Mouse (Mus musculus) lung, embryonic 16.5 days (tissue): Measurements from ENCODE around the gene Mrpl52. TPM values are rescaled to one million over a fixed set of nuclear protein-coding genes. Genes with fewer than 3 reads are reported as not detected.

Experiments
- ATAC-seq: fragments of 200-750 bp; cut with Nextera tagmentation; 2 replicates; pipeline ENCODE4 v1.8.0; 2017; ENCODE audit warnings: low read depth, mild to moderate bottlenecking, moderate library complexity
- H3K27ac ChIP-seq: fragments of 300-500 bp; sonication (generic); 2 replicates; pipeline ENCODE4 v1.5.1; 2014; ENCODE audit warnings: mild to moderate bottlenecking, control low read depth, low read length
- H3K27me3 ChIP-seq: fragments of 300-500 bp; sonication (generic); 2 replicates; pipeline ENCODE4 v1.6.1; 2014; ENCODE audit warnings: low read depth, low read length, mixed read lengths; ENCODE audit not compliant: control insufficient read depth, insufficient read depth
- H3K36me3 ChIP-seq: fragments of 300-500 bp; sonication (generic); 2 replicates; pipeline ENCODE4 v1.6.1; 2014; ENCODE audit warnings: low read length; ENCODE audit not compliant: control insufficient read depth, insufficient read depth
- H3K4me1 ChIP-seq: fragments of 300-500 bp; sonication (generic); replicated peaks from 2 replicates; pipeline ENCODE4 v1.6.1; 2014; ENCODE audit warnings: low read length, mixed read lengths; ENCODE audit not compliant: control insufficient read depth, insufficient read depth
- H3K4me2 ChIP-seq: fragments of 300-500 bp; sonication (generic); 2 replicates; pipeline ENCODE4 v1.6.1; 2014; ENCODE audit warnings: low read depth, low read length, control low read depth
- H3K4me3 ChIP-seq: fragments of 300-500 bp; sonication (generic); 2 replicates; pipeline ENCODE4 v1.5.1; 2014; ENCODE audit warnings: mild to moderate bottlenecking, low read length, control low read depth
- H3K9ac ChIP-seq: fragments of 300-500 bp; sonication (generic); 2 replicates; pipeline ENCODE4 v1.6.1; 2014; ENCODE audit warnings: low read length, control low read depth
- H3K9me3 ChIP-seq: fragments of 300-500 bp; sonication (generic); 2 replicates; pipeline ENCODE4 v1.6.1; 2016; ENCODE audit warnings: low read length; ENCODE audit not compliant: control insufficient read depth
- WGBS: fragments of 180-500 bp; shearing (Covaris S2); extraction: QIAGEN DNeasy Blood & Tissue Kit; methylation state at CpG from one replicate; pipeline ENCODE4 v1.1.7; 2014; 5-methylcytosine and 5-hydroxymethylcytosine counted together
- polyA plus RNA-seq: library from polyadenylated mRNA; unstranded; fragments of >200 nt; fragmentation: Nextera tagmentation; extraction: Ambion mirVana; gene quantifications from 2 replicates; pipeline ENCODE4 v1.2.1, GENCODE M21; 2015

Gene Mrpl52
- polyA plus RNA-seq, 1 experiment from 2014 or later, result 287 TPM

GRCm38 (mm10) chr14:54435194-54435918 lies 8.6 kb downstream of the Mrpl52 start:
- WGBS, result 70% methylated on average over 11 of the region's 11 CpGs
- Histone ChIP-seq H3K4me3 (no peak overlapping the region), H3K27ac (no peak overlapping the region), H3K27me3 (no peaks in the 10 kb centered on the region), H3K9me3 (no peaks in the 10 kb centered on the region), H3K36me3 (peaks cover 42% of the 10 kb centered on the region), H3K9ac (no peak overlapping the region), H3K4me2 (no peak overlapping the region), H3K4me1 (peaks cover 25% of the 10 kb centered on the region)
- no peak for ATAC-seq

GRCm38 (mm10) chr14:54439155-54439554 lies 12.4 kb downstream of the Mrpl52 start:
- Histone ChIP-seq H3K9ac (no peak overlapping the region), H3K27me3 (no peaks in the 10 kb centered on the region), H3K4me2 (no peak overlapping the region), H3K36me3 (peaks cover 43% of the 10 kb centered on the region), H3K27ac (no peak overlapping the region), H3K4me3 (no peak overlapping the region), H3K4me1 (peaks cover 15% of the 10 kb centered on the region), H3K9me3 (no peaks in the 10 kb centered on the region)
- WGBS, result 81% methylated on average over 12 of the region's 12 CpGs
- no peak for ATAC-seq

- no peak overlapping the region for H3K4me2 ChIP-seq
- peaks cover 12% of the 10 kb centered on the region; the same call in 1 of the 2 replicates for H3K4me1 ChIP-seq
- H3K4me3 ChIP-seq, result no peak overlapping the region
- H3K9ac ChIP-seq, result no peak overlapping the region
- no peaks in the 10 kb centered on the region for H3K27me3 ChIP-seq
- no peak for ATAC-seq
- 63% methylated on average over 7 of the region's 7 CpGs for WGBS
- peaks cover 43% of the 10 kb centered on the region for H3K36me3 ChIP-seq
- no peak overlapping the region for H3K27ac ChIP-seq
- H3K9me3 ChIP-seq, result no peaks in the 10 kb centered on the region
Measured at GRCm38 (mm10) chr14:54439610-54440009, 12.9 kb downstream of the Mrpl52 start.

DNA sequence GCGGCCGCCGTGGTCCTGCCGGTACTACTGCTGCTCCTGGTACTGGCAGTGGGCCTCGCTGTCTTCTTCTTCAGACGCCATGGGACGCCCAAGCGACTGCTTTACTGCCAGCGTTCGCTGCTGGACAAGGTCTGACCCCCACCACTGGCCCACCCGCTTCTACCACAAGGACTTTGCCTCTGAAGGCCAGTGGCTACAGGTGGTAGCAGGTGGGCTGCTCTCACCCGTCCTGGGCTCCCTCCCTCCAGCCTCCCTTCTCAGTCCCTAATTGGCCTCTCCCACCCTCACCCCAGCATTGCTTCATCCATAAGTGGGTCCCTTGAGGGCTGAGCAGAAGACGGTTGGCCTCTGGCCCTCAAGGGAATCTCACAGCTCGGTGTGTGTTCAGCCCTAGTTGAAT lies 13.8 kb downstream of the Mrpl52 start:
- WGBS, result 83% methylated on average over 14 of the region's 14 CpGs
- Histone ChIP-seq H3K36me3 (peaks cover 42% of the 10 kb centered on the region), H3K4me1 (peaks cover 8% of the 10 kb centered on the region; the same call in 1 of the 2 replicates), H3K27ac (no peak overlapping the region), H3K27me3 (no peaks in the 10 kb centered on the region), H3K9ac (no peak overlapping the region), H3K9me3 (no peaks in the 10 kb centered on the region), H3K4me2 (no peak overlapping the region), H3K4me3 (no peak overlapping the region)
- no peak for ATAC-seq

GRCm38 (mm10) chr14:54441365-54441764 lies 14.7 kb downstream of the Mrpl52 start:
- Histone ChIP-seq H3K27ac (no peak overlapping the region), H3K9ac (no peak overlapping the region), H3K4me3 (no peak overlapping the region), H3K4me1 (peaks cover 8% of the 10 kb centered on the region; the same call in 1 of the 2 replicates), H3K36me3 (peaks cover 36% of the 10 kb centered on the region), H3K4me2 (no peak overlapping the region), H3K27me3 (no peaks in the 10 kb centered on the region), H3K9me3 (no peaks in the 10 kb centered on the region)
- WGBS, result 74% methylated on average over 4 of the region's 4 CpGs
- no peak for ATAC-seq

GRCm38 (mm10) chr14:54442548-54442947 lies 15.8 kb downstream of the Mrpl52 start:
- 84% methylated on average over 3 of the region's 3 CpGs for WGBS
- Histone ChIP-seq H3K36me3 (peaks cover 26% of the 10 kb centered on the region), H3K27me3 (no peaks in the 10 kb centered on the region), H3K27ac (peak overlapping the region; percentile 54), H3K4me2 (no peak overlapping the region), H3K4me3 (no peak overlapping the region), H3K9ac (no peak overlapping the region), H3K9me3 (no peaks in the 10 kb centered on the region), H3K4me1 (peaks cover 8% of the 10 kb centered on the region; the same call in 1 of the 2 replicates)
- no peak for ATAC-seq

DNA sequence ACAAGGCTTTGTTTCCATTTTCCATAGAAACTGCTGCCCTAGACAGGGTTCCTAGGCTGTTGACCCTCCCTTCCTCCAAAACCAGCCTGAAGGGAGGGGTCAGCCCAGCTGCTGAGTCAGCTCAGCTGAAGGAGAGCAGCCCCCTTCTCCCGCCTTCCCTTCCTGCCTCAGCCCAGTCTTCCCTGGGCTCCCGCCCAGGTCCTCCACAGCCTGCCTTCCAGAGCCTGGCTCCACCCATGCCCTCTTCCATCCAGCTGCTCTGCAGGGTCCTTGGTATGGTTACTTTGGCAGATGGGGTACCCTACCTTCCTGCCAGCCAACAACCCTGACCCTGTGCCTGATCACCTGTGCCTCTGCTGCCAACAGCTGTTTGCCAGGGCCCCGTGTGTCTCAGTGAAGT lies 16.5 kb downstream of the Mrpl52 start:
- no peaks in the 10 kb centered on the region for H3K27me3 ChIP-seq
- peaks cover 22% of the 10 kb centered on the region for H3K36me3 ChIP-seq
- peak; percentile 87 for ATAC-seq
- H3K27ac ChIP-seq, result peak overlapping the region; percentile 54
- WGBS, result 17% methylated on average over 3 of the region's 3 CpGs
- H3K4me3 ChIP-seq, result no peak overlapping the region
- peaks cover 8% of the 10 kb centered on the region; the same call in 1 of the 2 replicates for H3K4me1 ChIP-seq
- no peaks in the 10 kb centered on the region for H3K9me3 ChIP-seq
- no peak overlapping the region for H3K4me2 ChIP-seq
- no peak overlapping the region for H3K9ac ChIP-seq

GRCm38 (mm10) chr14:54443712-54444618 lies 17.3 kb downstream of the Mrpl52 start:
- Histone ChIP-seq H3K4me2 (no peak overlapping the region), H3K4me1 (peaks cover 11% of the 10 kb centered on the region), H3K36me3 (peaks cover 15% of the 10 kb centered on the region), H3K27me3 (no peaks in the 10 kb centered on the region), H3K4me3 (no peak overlapping the region), H3K9me3 (no peaks in the 10 kb centered on the region), H3K9ac (no peak overlapping the region), H3K27ac (no peak overlapping the region; the same call in none of the 2 replicates)
- 55% methylated on average over 15 of the region's 15 CpGs for WGBS
- peak; percentile 47; the same call in 1 of the 2 replicates for ATAC-seq

- Histone ChIP-seq H3K27me3 (no peaks in the 10 kb centered on the region), H3K27ac (no peak overlapping the region), H3K4me2 (no peak overlapping the region), H3K4me1 (peaks cover 11% of the 10 kb centered on the region), H3K9me3 (no peaks in the 10 kb centered on the region), H3K9ac (no peak overlapping the region), H3K36me3 (no peaks in the 10 kb centered on the region; the same call in 1 of the 2 replicates), H3K4me3 (no peak overlapping the region)
- ATAC-seq, result no peak
- 55% methylated on average over 3 of the region's 3 CpGs for WGBS
Measured at GRCm38 (mm10) chr14:54445476-54445875, 18.8 kb downstream of the Mrpl52 start.
